Mouse (Mus musculus) cerebellum, adult 18-20 months (tissue): ENCODE results near the gene Chst3.
A peak's percentile ranks its signal among the peaks of the same experiment; 100 is the strongest.
"Not testable (repeated sequence)": the region's sequence is repeated elsewhere in the genome, so short reads cannot be mapped to it uniquely, and the experiment has no call there.

ENCODE experiments used
- DNase-seq, 2 experiments: peaks; one replicate each; pipeline ENCODE4 v3.0.0; 2021

Chst3 gene

DNA sequence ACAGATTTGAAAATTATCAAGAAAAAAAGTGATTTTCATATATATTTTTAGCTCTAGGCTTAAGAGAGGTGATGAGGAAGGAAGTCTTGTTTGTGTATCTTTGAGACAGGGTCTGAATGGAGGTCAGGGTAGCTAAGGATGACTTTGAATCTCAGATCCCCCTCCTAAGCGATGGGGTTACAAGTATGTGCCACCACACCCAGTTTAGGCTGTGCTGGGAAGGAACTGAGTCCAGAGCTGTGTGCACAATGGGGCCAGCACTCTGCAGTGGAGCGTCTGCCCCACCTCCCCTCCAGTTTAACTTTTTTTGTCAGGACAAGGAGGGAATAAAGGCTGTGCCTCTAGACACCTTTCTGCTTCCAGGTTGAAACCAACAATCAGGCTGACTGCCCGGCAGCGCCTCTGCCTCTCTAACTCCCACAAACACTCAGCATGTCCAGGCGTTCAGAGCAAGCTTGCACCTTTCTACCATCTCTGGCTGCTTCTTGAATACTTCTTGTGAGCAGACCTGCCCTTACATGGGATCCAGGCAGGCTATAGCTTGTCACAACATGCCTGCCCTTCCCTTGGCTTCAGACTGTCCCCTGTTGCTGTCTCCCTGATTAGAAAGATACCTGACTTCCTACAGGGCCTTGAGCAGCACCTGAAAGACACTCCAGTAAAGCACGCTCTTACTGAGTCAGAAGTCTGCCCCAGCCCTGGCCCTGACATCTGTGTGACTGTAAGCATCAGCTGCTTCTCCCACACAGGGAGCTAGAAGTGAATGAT is 11.4 kb upstream of the Chst3 start:
- no peak for DNase-seq

DNA sequence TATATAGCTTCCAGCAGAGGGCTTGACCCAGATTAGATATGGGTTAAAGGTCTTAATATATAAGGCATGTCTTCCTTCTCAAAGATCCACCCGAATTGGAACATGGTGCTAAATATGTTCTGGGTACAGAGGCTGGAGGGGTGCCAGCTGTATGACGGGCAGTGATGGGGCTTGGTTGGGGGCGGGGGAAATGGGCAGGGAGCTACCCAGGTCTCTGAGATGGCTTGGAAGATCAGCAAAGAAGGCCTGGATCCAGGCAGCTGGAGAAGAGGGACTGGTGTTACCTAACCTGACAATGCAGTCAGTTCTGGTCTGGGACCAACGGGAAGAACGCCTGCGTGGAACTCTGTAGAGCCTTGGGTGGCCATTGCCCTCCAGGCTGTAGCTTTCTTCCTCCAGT is 10.1 kb upstream of the Chst3 start:
- no peak for DNase-seq

DNA sequence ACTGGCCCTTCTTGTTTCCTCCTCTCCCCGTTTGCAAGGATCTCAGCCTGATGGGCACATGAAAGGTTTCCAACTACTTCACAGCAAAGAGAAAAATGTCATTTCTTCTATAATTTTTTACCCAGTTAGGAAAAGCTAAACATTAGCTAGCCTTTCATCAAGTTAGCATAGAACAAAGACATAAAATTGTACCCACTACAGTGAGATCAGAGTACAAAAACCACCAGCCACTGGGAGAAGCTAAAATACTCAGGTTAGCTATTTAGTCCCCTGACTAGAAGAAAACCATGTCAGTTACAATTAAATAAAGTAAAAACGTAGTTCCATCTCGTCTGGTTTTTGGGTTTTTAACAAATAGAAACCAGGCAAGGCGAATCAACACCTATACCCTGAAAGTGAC is 8.6 kb upstream of the Chst3 start:
- no peak for DNase-seq

DNA sequence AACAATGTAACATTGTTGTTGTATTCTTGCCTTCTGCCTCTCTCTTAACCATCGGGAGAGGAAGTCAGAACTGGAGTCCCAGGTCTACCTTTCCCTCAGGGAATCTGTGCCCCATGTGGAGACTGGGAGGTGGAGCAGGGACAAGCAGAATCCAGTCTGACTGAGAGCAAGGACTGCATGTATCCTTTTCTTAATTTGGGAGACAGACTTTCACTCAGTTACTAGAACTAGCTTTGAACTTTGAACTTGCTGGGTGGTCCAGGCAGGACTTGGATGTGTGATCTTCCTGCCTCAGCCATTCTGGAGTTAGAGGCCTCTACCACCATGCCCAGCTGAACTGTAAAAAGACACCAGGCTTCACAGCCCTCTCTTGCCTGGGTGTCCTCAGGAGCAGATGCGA is 5.5 kb upstream of the Chst3 start:
- no peak for DNase-seq

DNA sequence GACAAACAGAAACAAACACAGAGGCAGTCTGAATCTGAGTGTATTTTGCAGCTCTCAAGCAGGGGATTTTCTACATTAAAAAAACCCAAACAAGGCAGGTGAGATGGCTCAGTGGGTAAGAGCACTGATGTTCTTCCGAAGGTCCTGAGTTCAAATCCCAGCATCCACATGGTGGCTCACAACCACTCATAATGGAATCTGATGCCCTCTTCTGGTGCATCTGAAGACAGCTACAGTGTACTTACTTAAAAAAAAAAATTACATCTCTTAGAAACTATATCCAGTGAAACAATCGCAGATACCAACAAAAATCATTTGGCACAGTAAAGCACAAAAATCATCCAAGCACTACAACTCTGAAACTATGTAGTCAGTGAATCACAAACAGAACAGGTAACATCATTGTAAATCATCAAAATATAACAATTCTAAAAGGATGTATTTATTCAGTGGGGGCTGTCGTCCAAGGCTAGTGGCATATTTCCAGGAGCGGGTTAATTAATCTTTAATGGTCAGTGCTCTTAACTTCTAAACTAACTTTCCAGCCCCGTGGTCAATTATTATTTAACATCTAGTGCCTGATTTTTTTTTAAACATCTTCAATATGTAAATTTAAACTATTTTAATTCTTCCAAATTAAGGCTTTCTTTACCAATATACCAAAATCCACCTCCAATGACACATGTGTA is 2.7 kb upstream of the Chst3 start:
- not testable (repeated sequence) for DNase-seq

DNA sequence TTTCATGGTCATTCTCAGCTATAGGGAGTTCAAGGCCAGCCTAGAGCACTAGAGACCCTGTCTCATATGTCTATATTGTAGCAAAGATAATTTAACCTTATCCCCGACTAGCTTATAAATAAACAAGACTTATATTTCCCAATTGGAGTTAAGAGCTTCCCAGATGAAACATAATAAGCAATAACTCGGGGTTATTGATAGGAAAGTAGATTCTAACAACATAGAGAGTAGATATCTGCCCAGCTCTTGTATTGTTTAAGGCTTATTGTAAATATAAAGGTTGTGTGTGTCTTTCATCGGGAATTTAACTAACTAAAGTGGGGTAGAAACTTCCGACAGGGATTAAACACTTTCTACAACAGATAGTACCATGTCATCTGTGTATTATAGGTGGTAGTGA is 1.5 kb upstream of the Chst3 start:
- DNase-seq, result no peak

DNA sequence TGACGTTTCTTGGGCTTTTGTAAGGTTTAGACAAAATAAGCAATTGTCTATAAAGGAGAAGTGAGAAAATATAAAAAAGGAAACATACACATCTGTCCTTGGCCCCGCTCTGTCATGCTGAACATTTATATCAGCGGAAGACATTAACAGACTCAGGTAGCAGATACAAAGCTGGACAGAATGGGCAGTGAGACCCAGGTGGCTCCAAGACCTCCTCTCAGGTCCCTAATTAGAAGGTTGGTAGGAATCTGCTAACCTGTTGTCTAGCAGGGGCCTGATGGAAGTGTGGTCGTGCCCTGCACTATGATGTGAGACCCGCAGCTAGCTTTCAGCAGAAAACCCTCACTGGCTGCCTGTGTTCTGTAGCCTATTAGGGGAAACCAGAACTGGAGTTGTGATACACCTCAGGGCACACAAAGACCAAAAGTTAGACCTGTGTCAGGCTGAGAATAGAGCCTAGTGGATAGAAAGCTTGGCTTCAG is 1.0 kb upstream of the Chst3 start:
- no peak for DNase-seq

DNA sequence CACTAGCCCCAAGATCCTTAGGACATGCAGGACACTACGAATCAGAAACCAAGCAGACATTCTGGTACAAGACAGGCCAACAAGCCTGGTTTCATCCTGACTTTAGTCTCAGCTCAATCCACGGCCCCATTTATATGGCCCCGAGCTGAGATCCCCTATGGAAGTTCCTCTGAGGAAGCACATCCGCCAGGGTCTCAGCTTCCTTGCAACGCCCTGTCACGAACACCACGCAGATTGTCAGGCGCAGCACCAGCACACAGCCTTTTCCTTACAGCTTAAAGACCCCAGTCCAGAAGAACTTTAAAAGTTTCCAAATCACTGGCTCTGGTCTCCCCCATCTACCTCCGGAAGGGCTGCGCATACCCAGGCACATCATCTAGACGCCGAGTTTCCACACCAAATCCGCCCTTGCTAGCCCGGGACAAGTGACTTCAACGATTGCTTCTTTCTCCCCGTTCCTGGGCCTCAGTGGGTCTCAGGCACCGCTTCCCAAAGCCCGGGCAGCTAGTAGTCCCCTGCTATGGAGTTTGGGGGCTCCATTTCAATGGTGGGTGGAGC is 948 bp downstream of the Chst3 start:
- DNase-seq, result no peak

DNA sequence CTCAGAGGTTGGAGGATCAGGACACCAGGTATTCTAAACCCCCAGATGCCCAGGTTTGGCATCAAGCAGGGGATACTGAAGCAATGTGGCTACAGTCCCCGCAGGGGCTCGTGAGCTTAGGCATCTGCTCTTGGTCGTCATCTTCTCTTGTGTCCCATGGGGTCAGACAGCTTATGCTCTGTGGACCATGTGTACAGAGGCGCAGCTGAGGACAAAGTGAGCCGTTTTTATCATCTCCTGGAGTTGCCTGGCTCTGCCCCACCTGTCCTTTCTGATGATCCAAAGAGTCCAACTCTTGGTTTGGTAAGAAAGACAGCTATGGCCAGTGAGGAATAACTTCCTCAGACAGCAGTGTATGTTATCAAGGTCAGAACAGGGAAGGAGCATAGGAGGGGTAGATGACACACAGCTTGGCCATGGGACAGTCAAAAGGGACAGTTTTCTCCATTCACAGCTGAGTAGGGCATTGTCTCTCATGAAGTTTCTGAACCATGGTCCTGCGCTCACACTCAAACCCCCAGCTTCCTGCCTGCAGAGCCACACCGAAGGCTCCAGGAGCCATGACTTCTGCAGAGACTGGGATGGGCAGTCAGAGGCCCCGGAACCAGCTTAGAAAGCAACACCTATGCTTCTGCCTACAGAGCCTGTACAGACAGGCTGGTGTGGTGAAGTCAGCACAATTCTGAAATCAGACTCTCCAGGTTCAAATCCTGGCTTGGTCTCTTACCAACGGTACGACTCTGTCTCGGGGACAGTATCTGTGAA is 2.5 kb downstream of the Chst3 start:
- DNase-seq, result no peak

DNA sequence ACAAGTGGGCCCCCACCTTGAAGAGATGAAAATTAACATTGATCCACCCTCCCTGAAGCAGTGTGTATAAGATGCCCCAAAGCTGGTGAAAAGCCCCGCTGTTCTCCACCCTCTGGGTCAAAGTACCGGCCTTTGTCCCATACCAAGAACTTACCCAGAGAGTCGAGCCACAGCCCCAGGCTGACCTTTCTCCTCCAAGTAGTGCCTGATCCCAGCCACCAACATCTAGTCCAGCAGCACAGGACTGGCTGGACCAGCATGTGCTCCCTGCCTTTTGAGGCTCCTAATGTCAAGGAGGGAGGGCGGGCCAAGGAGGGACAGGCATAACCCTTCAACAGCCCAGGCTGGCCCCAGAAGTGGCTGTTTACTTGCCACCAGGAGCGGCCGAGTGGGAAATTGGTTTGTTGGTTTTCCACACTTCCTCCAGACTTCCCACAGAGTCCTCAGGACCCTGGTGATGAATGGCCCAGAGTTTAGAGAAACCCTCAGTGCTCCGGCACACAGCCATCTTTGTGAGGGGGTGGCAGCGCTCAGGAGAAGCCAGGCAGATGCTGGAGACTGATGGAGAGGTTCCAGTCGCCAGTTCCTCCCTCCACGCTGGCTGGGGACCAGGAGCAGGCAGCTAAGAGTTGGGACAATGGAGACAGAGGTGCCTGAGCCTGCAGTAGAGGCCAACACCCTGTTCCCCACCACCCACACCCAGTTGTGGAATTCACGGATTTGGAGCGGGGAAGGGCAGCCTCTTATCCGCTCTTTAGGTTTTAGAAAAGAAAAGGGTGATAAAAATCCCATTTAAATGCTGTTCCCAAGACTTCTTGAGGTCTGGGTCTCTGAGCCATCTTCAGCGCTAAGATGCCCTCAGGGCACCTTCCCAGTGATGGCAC is 3.7 kb downstream of the Chst3 start:
- no peak for DNase-seq

DNA sequence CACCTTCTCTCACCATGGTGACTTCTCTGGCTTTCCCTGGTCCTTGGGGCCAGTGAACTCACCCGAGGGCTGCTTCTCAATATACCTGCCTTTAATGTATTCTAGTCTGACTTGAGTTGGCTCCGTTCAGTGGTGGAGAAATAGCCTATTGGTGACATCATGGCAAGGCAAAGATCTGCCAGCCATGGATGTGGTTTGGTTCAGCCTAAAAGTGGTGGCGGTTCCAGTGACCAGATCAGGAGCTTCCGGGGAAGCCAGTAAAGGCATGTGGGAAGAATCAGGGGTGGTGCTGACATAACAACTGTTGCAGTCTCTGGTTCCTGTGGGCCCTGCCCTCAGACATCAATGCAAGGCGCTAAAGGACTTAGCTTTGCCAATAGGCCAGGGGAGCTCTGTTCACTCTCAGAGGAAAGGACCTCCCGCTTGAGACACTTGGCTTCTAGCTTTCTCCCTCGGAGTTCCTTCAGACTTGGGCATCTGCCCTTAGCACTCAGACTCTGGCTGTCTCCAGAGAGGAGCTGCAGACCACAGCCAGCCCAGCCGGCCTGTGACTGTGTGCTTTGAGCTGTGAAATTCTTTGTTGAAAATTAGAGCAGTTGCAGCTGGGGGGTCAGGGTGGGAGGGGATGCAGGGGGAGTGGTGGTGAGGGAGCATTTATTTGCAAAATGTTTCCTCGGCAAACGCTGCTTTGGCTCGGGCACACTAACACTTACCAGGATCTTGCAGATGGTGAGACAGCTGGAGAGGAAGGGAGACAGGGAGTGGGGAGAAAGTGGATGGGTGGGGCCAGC is 6.3 kb downstream of the Chst3 start:
- DNase-seq, result no peak

DNA sequence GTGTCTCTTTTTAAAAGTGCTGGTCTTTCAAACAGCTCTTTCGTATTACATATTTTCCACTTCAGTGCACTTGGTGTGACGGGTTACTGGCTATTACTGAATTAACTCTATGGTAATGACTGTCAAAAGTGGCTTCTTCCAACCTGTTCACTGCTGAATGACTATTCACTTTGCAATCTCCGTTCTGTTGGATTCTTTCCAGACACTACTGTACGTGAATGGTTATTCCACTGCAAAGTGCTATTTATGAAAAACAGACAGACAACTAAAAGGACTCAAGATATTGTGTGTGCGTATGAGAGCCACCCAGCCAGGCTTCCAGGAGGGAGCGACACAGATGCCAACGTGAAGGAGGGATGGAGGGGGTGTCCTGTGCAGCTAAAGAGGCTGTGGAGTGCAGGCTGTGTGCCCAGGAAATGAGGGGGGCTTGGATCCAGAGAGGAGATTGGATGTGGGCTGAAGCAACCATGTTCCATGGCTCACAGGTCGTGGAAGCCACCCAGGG is 7.5 kb downstream of the Chst3 start:
- no peak for DNase-seq

DNA sequence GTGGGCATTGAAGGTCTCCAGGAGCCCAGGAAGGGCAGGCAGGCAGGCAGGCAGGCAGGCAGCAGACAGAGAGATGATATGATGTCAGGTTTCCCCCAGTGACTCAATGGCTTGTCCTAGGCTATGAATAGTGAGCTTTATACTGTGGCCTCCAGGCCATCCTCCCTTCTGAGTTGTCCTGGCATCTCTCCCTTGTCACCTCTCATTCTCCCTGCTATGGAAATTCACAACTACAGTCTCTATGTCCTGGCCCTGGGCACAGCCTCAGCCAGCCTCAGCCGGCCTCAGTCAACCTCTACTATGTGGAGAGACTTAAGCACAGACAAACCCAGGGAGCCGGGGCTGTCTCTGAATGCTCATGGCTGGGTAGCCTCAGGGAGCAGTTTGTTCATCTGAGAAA is 8.6 kb downstream of the Chst3 start:
- DNase-seq, result no peak

DNA sequence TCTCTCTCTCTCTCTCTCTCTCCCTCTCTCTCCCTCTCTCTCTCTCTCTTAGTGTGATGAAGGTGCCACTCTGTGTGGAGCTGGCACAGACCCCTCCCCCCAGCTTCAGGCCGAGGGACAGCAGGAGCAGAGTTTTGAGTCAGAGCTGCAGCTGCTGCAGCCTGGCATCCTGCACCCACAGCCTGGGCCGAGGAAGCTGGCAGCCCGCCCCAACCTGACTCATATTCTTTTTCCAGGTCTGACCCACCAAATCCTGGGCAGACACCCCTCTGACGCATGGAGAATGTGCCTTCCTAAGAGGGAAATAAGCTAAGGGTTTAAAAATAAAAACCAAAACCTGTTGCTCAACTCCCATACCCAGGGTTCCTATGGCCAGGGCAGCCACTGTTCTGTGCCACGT is 9.8 kb downstream of the Chst3 start:
- peak; percentile 77 to 80 for DNase-seq

DNA sequence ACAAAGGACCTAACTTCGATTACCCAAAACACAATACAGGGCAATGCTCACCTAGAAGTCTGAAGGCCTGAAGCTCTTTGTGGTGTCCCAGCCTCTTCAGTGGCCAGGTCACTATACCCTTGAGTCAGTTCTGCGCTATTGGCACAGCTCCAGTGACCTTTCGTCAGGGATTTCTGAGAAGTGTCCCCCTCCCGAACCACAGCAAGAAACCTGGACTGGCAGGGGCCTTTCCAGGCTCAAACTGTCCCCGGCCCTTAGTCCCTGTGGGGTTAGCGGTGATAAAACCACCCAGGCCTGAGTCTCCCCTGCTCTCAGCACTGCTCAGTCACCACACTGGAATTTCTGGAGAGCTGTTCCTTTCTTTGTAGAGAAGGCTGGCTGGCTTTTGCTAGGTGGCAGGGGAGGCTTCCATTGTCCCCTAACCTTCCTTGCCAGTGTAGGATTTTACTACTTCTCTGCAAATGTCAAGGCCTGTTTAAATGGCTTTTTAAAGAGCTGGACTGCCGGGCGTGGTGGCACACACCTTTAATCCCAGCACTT is 11.8 kb downstream of the Chst3 start:
- no peak for DNase-seq

DNA sequence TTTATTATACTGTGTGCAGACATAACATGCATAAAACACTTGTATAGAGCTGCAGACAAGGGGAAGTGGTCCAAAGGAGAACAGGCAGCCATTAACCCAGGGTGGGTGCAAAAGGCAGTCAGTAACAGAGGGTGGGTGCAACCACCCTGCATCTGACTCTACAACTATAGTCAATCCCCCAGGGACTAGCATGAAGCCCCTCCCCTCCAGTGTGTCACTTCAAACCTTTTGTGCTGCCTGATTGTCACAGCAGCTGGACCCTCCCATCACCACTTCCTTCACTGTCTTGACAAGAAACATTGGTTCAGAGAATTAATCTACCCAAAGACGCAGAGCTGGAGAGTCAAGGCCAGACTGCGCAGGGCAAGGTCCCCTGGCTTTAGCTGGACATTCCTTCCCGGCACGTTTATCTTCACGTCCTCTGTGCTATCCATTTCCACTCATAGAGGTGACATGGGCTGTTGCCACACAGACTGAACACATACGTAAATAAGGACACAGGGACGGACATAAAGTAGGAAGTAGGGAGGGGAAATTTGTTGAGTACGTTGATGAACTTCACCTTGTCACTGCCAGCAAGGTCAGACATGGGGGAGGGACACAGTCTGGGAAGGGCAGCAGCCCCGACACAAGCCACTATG is 13.3 kb downstream of the Chst3 start:
- no peak for DNase-seq

DNA sequence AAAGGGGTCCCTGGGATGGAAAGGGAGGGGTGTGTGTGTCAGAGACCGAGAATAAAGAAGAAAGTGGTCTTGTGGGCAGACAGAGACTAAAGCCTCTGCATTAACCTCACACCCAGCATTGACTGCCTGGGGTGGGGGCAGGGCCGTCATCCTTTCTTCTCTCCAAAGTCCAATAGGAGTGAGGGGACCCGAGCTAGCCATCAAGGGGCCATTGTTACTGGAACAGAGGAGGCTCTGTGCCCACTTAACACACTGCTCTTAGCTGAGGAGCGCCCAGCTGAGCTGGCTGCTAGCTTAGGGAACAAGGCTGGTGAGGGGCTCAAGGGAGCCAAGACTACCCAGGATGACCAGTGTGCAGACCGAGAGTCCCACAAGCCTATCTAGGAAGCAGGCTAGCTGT is 16.3 kb downstream of the Chst3 start:
- DNase-seq, result no peak

DNA sequence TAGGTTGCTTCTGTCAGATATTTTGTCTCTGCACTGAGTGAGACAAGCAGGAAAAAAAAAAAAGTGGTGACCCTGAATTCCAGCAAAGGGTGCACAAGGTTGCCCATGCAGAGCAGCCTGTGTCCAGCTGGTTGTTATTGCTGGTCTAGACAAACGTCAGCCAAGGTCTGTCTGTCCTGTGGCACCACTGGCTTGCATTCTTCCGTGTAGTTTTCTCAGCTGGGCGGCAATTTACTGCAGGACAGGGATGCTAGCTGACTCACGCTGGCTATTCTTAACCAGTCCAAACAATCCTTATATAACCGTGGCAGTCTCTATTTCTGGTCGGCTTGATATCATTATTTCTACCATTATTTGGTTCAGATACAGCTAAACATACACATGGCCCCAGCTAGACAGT is 18.1 kb downstream of the Chst3 start:
- no peak for DNase-seq

DNA sequence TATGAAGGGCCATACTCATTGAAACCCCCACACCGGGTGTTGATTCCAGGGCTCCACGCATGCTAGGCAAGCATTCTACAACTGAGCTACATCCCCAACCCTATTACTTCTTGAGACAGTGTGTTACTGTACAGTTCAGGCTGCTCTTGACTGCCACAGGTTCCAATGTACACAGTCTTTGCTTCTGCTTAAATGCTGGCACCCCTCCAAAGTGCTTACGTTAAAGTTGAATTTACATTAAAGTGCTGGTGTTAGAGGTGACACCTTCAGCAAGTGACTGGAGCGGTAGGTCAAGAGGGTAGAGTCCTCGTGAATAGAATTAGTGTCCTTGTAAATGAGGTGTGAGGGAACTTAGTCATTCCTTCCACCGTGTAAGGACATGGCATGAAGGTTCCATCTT is 19.7 kb downstream of the Chst3 start:
- DNase-seq, result no peak

DNA sequence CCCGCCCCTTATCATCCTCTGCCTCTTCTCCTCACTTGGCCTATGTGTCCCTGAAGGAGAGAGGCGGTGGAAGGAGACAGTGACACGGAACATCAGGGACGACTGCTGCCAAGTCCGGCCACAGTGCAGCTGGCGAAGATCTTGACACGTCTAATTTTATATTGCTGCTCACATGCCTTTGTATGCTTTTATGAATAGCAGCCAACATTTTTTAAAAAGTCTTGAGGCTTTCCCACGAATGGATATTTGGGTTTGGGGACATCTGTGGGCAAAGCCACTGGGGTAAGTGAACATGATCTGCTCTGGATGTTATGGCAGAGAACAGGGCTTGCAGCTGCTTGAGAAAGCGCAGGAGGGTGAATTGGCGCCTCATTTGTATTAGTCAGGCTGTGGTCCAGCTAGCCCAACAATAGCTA is 21.6 kb downstream of the Chst3 start:
- no peak for DNase-seq

DNA sequence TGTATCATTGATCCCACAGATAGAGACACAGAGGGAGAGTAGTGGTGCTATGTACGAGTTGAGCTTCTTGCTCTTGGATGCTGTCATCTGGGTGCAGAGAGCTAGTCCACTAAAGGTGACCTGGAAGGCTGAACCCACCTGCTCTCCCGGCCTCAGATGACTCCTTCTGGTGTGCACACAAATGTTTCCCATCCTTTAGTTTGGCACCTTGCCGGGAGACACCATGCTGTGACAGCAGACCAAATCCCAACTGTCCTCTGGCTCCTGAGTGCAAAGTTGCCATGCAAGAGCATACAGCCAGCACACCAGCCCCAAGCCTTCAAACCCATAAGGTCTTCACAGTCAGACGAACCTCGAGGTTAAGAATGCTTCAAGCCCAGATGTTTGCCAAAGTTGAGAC is 22.1 kb downstream of the Chst3 start:
- DNase-seq, result peak; percentile 43 to 65
